In genomic region chr19:19104581-19104980, GRCm38 (mm10) we compare ENCODE assay signal across 36 mouse cellular contexts. TPM values are rescaled to one million over a fixed set of nuclear protein-coding genes. Genes with fewer than 3 reads are reported as not detected.
"Had no signal": no experiment of that assay in that cellular context is flagged by ENCODE, and none has a peak within 500 bp of the region (broad histone marks: within the 10 kb centered on the region; RNA-seq: fewer than 3 reads in every experiment).

No protein-coding gene starts in this region.

- H3K4me3 ChIP-seq: heart, embryonic 10.5 days; heart, embryonic 12.5 days; heart, embryonic 13.5 days; heart, embryonic 15.5 days; hindbrain, embryonic 10.5 days; hindbrain, embryonic 12.5 days; hindbrain, embryonic 13.5 days; hindbrain, embryonic 15.5 days; intestine, embryonic 15.5 days; kidney, embryonic 15.5 days; layer of hippocampus, adult 2 months had no signal

- H3K27ac ChIP-seq: heart, embryonic 10.5 days; heart, embryonic 13.5 days; heart, embryonic 15.5 days; hindbrain, embryonic 10.5 days; hindbrain, embryonic 12.5 days; hindbrain, embryonic 13.5 days; hindbrain, embryonic 14.5 days; hindbrain, embryonic 15.5 days; hindbrain, postnatal 0 days; intestine, embryonic 15.5 days; kidney, embryonic 15.5 days; kidney, postnatal 0 days; layer of hippocampus, adult 2 months had no signal

- DNase-seq: heart, postnatal 10 days; heart, postnatal 14 days; heart, postnatal 36 days; heart, postnatal 4 days; kidney, adult 11 months; kidney, adult 18-20 months; kidney, adult 2 months; kidney, adult 8-10 months; kidney, adult 9 months; kidney, postnatal 10 days; kidney, postnatal 14 days; kidney, postnatal 25 days; kidney, postnatal 36 days; kidney, postnatal 4 days; layer of hippocampus, adult 9-11 months; layer of hippocampus, postnatal 36 days had no signal

- H3K4me2 ChIP-seq: heart, embryonic 11.5 days; heart, embryonic 12.5 days; heart, embryonic 13.5 days; heart, embryonic 15.5 days; hindbrain, embryonic 12.5 days; hindbrain, embryonic 13.5 days; hindbrain, embryonic 14.5 days; hindbrain, embryonic 15.5 days; intestine, embryonic 15.5 days; kidney, embryonic 15.5 days had no signal

- H3K4me1 ChIP-seq: heart, embryonic 10.5 days; heart, embryonic 12.5 days had no signal

- H3K36me3 ChIP-seq: heart, embryonic 10.5 days; heart, embryonic 12.5 days; heart, embryonic 13.5 days; heart, embryonic 15.5 days; hindbrain, embryonic 10.5 days; hindbrain, embryonic 12.5 days; hindbrain, embryonic 13.5 days; hindbrain, embryonic 15.5 days; intestine, embryonic 15.5 days; kidney, embryonic 15.5 days had no signal

- H3K9me3 ChIP-seq: heart, embryonic 10.5 days; heart, embryonic 12.5 days; heart, embryonic 13.5 days; heart, embryonic 15.5 days; hindbrain, embryonic 10.5 days; hindbrain, embryonic 12.5 days; hindbrain, embryonic 13.5 days; hindbrain, embryonic 15.5 days; intestine, embryonic 15.5 days; kidney, embryonic 15.5 days had no signal

- ATAC-seq: hindbrain, embryonic 16.5 days; hindbrain, postnatal 0 days; inflammation-experienced regulatory T-cells, adult 6 months; intestine, embryonic 15.5 days; intestine, embryonic 16.5 days; intestine, postnatal 0 days had no signal

- H3K9ac ChIP-seq: heart, embryonic 12.5 days; heart, embryonic 13.5 days; heart, embryonic 15.5 days; hindbrain, embryonic 12.5 days; hindbrain, embryonic 13.5 days; hindbrain, embryonic 14.5 days; hindbrain, embryonic 15.5 days; intestine, embryonic 15.5 days; kidney, embryonic 15.5 days had no signal

RNA-seq across cellular contexts. Expression of gene Rorb, which starts 6.4 kb away (rescaled TPM):
- total RNA-seq: hematopoietic stem cell, adult 5-6 weeks had no signal
